Mouse (Mus musculus): Measurements from ENCODE around the gene Htr6.

Gene Htr6

DNA sequence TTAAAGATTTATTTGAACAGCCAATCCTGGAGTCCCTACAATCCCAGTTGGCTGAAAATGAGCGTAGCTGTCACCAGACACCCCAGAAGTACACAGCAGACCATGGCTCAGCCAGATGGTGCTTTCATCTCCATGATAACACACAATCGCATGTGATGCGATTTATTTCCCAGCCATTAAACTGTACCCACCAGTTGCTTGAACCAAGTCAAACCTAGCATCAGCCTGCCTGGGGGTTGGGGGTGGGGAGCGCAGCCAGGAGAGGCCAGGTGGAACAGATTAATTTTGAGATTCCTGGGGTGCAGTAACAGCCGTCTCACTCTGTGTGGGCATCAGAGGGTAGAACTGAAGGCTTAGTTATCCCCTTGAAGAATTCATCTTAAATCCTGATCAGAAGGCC is 29.0 kb downstream of the Htr6 start:
- no peak for DNase-seq (ENCODE audit: low spot score)

DNA sequence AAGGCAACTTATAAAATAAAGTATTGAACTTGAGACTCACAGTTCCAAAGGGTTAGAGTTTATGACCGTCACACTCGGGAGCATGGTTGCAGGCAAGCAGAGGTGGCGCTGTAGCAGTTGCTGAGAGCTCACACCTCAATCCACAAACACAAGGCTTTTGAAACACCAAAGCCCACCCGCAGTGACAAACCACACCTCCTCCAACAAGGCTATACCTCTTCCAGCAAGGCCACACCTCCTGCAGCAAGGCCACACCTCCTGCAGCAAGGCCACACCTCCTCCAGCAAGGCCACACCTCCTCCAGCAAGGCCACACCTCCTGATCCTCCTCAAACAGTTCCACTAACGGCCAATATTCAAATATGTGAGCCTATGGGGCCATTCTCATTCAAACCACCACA is 30.8 kb downstream of the Htr6 start:
- no peak for DNase-seq (ENCODE audit: low spot score)

DNA sequence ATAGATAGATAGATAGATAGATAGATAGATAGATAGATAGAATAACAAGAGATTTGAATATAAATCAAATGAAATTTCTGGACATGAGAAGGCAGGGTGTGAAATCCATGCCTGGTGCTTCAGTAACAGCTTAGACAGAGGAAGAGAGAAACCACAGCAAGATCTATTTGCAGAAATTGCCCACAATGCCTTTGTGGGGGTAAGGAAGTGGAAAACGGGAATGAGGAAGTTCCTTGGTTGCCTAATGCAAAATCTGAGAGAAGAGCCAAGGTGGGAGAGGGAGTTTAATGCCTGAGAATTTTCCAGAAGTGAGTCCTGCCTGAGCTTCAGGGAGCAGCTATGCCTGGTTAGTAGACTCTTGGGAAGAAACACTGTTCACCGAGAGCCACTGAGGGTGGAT is 31.8 kb downstream of the Htr6 start:
- no peak for DNase-seq (ENCODE audit: low spot score)

DNA sequence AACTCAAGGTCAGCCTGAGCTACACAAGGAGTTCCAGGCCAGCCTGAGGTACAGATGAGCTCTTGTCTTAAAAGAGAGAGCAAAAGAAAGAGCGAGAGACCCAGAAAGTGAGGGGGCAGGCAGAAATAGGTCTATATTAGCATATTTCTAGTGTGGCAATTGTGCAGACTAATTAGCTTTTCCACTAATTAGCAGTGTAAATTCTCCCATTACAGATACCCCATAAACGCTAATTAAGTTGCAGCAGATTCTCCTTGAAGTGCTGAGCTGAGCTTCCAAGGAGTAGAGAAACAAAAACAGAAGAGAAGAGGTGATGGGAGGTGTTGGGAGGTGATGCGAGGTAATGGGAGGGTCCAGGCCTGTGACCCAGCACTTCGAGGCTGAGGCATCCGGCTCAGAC is 32.8 kb downstream of the Htr6 start:
- DNase-seq (ENCODE audit: low spot score) = no peak

DNA sequence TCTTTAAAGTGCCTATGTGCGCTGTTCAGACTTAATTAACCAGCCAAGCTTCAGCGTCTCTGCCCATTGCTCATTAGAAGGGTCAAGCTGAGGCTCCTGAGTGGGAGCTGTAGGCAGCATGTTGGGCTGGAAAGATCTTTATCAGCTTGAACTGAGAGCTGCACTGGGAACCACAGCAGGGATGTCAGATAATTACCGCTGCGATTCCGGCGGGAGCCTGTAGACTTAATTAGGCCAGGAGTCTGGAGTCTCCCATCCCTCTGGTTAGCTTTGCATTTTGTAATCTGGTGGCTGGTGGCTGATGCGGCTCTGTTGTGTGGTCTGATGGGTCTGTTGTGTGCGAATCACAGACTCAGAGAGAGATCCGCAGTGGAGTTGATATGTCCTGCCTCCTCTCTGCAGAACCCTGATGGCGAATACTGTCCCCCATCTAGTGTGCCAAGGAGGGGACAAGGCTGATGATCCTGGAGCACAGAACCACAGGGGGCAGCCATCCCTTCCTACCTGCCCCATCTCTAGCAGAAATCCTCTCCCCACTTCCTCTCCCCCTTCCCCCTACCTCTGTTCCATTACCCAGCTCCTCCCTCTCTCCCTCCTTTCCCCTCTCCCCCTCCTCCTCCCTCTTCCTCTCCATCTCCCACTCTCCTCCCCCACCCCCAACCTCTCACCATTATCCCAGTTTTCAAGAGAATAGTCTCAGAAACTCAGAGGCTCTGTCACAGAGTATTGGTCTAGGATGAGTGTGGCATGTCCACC is 35.1 kb downstream of the Htr6 start:
- DNase-seq (ENCODE audit: low spot score) = peak; percentile 33

DNA sequence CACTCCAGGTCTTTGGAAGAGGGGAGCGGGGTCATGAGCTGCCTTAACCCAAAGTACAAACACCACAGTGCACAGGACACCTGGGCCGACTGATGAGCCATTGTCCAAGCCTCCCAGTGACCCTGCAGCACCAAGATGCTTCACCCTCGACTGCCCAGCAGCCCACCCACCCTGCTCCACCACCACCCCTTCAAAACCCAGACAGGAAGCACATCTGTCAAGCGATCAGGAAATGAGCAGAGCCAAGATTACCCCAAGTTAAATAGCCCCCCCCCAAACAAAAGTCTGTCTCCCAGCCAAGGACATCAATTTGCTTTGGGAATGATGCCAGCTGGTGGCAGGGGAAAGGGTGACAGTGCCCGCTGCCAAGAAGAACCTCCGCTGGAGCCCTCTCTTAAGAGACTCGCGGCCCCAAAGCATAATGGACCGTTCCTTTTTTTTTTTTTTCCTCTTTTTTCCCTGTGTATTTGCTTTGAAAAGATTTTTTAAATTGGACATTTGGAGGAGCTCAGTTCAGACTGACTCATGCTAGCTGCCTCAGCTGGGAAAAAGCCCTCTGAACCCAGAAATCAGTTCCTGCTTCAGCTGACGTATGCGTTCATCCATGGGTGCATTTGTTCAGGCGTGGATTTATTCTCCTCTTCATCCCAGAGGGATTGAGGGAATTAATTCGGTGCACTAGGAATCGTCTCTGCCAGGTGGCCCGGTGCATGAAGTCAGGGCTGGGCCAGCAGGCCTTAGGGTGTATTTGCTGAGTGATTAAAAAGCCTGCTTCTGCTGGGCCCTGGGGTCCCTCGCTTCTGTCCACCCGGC is 37.4 kb downstream of the Htr6 start:
- DNase-seq (ENCODE audit: low spot score) = no peak

DNA sequence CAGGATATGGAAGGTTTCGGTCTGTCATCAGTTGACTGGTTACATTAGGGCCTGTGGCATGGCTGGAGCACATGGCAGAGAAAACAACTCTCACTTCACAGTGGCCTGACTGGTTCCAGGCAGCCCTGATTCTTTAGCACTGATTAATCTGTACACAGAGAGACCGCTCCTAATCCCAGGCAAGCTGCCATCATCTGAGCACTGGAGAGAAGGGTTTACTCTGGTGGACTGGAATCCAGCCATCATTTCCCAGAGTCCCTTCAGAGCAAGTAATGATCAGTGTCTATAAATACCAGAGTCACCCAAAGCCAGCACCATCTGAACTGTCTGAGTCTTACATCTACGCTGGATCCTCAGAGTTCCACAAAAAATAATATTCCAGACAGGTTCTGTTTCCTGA is 39.6 kb downstream of the Htr6 start:
- no peak for DNase-seq (ENCODE audit: low spot score)

DNA sequence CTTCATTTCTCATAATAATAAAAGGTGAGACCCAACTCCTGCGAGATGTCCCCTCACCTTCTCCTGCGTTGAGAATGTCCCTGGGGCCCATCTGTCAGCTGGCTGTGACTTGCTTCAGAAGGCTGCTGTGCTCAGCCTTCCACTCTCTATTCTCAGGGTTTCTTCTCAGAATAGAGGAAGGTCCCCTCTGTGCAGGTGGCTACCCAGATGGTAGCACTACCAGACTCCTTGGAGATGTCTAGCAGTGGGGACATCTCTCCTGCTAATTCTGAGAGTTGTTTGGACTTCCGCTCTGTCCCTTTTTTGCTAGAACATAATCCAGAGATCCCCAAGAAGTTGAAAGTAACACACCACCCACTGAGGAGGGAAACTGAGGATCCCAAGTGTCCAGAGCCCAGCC is 40.4 kb downstream of the Htr6 start:
- no peak for DNase-seq (ENCODE audit: low spot score)

DNA sequence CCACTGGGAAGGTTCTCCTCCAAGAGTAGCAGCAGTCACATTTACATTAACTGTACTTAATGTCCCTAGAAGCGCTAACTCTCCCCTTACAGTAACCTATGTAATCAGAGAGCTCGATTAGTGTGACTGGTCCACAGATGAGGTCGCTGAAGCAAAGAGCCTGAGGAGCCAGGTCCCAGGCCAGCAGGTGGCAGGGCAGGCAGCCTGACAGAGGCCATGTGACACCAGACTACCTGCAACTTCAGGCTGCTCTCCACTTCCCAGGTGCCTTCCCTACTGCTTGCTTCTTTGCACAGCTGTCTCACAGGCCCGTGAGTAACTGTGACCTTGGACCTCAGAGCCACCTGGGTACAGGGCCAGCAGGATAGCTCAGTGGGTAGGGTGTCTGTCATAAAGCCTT is 40.8 kb downstream of the Htr6 start:
- DNase-seq (ENCODE audit: low spot score) = no peak

DNA sequence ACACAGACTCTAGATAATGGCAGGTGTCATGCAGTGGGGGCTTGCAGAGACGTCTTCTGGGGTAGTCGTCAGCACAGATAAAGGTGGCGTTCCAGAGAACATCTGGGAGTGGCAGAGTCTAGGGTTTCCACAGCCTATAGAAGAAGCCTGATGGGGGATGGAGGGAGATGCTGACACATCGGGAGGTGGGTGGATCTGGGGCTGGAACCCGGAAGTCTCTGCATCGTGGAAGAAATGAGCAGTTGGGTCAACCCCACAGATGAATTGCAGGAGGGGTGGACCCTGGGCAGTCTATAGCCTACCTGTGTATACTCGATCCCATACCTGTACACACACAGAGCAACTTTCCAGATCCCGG is 41.4 kb downstream of the Htr6 start:
- DNase-seq (ENCODE audit: low spot score) = no peak

DNA sequence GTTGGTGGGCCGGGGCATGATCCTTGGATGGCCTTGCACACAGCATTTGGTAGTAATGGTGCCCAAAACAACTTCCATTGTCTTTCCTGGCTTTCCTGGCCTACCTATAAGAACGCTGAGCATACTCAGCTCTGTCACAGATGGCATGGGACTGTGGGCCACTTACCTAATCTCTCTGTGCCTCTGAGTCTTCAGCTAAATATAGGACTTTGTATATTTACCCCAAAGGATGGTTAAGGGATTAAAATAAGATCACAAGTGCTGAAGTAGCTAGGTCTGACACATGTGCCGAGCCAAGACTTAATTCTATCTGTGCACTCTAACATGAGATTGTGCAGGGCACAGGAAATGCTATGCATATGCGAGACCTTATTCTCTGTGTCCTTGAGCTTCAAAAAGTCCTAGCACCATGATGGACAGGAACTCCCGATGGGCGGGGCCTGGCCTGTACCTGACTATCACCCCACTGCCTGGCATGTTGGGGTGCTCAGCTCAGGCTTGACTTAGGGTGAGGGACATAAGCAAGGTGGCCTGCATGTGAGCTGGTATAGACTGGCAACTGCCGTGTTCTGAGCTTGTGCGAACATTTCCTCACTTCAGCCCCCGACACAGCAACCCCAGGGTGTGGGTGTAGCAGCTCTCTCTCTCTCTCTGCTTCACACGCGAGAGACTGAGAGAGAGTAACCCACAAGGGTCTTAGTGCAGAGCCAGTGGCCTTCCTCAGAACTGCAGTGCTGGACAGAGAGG is 41.9 kb downstream of the Htr6 start:
- DNase-seq (ENCODE audit: low spot score) = no peak

DNA sequence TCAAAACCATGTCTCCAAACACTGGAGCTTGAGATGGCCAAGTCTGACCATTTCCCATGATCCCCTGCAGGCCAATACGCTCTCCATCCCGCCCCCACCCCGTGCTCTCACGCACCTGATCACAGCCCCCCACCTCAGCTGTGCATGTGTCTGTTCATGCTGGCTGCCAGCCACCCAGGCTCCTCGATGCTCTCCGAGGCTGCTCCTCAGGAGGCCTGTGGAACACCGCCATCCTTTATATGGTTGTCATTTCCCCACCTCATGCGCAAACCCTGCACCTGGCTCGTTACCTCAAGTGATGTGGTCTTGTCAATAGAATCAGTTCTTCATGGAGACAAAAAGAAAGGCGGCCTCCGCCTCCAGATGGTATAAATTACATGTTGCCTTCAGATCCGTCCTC is 42.8 kb downstream of the Htr6 start:
- no peak for DNase-seq (ENCODE audit: low spot score)

DNA sequence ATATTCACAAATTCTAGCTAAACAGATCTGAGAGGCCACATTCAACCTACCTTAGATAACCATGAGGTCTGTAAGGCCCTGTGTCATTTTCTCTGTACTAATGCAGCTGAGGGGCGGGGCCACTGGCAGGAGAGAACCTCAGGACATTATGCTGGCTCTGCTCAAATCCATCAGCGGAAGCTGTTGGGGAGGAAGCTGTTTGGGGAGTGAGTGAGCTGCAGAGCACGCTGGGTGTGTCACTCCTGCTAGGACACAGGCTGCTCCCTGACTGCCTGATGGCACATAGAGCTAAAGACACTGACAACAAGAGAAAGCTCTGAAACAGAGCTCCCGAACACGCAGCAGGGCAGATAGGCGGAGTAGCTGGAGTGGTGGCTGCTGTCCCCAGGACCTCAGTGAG is 44.7 kb downstream of the Htr6 start:
- no peak for DNase-seq (ENCODE audit: low spot score)

DNA sequence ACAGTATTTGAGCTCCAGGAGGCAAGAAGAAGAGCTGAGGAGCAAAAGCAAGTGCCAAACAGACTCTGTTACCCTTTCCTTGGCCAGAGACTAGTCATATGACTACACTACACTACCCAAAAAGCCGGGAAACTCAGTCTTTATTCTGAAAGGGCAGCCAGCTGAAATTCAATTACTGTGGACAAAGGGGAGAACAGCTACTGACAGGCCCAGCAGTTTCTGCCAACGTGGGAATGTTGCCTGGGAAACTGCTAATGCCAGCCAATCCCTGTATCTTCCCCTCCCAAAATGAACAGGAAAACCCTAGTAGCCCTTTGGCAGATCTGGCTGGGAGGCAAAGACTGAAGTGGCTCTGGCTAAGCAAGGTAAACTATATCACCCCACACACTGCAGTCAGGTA is 51.0 kb downstream of the Htr6 start:
- no peak for DNase-seq (ENCODE audit: low spot score)

DNA sequence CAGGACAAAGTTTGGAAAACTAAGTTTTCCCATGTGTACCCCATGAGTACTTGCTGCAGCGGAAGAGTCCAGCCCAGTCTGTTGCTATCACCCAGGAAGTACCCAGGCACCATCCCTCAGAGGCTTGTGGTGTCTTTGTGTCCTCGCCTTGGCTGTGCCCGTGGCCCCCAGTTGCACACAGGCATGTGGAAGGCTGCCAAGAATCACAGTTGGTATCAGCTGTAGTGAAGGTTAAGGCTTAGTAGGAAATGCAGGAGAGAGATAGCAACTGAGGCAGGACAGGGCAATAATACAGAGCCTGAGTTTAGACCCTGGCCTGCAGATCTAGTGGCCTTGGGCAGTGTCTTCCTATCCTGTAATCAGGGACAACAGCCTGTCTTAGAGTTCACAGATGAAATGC is 55.0 kb downstream of the Htr6 start:
- DNase-seq (ENCODE audit: low spot score) = no peak

DNA sequence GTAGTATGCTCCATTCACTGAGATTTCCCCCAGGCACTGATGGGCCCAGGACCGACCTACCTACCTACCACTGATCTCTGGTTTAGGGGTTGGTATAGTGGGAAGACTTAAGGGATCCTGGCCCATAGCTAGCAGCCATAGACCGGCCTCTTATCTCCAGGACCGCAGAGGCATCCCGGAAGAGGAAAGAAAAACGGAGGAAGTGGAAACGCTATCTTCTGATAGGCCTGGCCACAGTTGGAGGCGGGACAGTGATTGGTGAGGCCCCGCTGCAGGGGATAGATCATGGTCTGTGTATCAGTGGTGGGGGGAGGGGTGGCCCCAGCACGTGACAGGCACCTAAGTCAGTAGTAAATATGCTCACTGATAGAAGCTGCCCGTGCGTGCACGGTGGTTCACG is 56.0 kb downstream of the Htr6 start:
- no peak for DNase-seq (ENCODE audit: low spot score)

DNA sequence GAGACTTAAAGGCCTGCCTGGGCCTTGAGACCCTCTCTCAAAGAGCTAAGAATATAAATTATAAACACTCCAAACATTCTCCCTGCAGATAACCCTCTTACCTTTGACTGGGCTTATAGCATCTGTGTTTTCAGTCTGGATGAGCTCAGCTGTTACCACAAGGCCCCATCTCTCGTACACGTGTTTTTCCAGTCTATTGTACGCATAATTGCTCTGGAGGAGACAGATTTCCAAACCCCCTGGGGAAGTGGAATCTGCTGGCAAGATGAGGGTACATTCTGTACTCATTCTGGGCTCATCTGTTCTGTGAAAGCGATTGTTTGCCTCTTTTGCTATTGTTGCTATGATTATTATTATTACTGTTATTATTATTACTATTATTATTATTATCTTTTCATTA is 56.4 kb downstream of the Htr6 start:
- no peak for DNase-seq (ENCODE audit: low spot score)

DNA sequence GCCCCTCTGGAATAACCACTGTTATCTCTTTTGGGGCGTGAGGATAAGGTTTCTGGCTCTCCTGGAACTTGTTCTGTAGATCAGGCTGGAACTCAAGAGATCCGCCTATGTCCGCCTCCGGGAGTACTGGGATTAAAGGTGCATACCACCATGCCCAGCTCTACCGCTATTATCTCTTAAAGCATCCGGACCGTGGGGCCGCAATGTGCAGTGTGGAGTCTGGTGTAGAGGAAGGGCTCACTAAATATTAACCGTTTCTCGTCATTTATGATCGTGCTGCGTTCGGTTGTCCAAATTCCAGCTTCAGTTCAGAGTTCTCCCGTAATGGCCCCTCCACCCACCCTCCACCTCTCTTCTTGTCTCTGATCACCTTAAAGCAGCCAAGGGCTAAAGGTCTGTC is 57.0 kb downstream of the Htr6 start:
- no peak for DNase-seq (ENCODE audit: low spot score)

DNA sequence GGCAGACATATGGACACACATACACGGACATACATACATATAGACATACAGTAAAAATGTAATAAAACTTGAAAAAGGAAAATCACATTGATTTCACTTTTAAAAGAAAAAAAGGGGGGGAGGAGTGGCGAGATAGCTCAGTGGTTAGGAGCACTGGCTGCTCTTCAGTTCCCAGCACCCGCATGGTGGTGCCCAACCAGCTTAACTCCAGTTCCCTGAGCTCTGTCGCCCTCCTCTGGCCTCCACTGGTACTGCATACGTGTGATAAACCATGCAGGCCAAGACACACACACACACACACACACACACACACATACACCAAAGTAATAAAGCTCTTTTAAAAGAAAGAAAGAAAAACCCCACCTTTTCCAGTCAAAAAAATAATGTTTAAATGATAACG is 60.6 kb downstream of the Htr6 start:
- no peak for DNase-seq (ENCODE audit: low spot score)

DNA sequence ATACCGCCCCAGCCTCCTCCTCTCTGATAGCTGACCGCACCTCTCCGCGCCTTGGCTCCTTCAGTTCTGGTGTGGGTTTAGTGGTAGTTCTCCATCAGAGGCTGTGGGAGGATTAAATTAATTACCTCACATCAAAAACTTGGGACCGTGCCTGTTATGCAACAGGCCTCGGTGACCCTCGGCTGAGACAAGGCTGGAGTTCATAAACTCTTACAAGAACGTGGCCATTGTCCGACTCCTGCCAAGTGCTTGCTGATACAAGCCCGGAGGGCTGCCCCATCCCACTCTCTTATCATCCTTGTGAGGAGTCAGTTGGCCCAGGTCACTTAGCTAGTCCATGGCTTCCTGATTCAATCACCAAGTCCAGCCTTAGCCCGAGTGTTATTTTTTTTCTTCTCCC is 62.1 kb downstream of the Htr6 start:
- DNase-seq (ENCODE audit: low spot score) = no peak

DNA sequence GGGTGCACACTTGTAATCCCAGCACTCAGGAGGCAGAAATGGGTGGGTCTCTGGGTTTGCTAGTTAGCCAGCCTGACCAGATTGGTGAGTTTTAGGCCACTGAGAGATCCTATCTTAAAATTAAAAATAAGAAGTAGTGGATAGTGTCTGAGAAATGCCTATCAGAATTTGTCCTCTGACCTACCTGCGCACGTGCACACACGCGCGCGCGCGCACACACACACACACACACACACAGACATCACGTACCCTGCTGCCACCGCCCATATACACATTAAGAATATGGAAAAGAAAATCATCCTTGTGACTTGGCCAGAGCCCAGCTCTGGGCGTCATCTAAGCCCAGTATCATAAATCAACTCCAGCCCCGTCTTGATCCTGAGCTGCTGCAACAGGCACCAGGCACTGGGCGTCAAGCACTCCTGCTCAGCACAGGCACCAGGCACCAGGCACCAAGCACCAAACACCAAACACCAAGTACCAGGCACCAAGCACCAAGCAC is 64.1 kb downstream of the Htr6 start:
- DNase-seq (ENCODE audit: low spot score) = no peak

All from embryo, embryonic 10.5 days (tissue).